Mouse (Mus musculus): ENCODE data around the gene Hivep3. TPM values are rescaled to one million over a fixed set of nuclear protein-coding genes. Genes with fewer than 3 reads are reported as not detected.

The Hivep3 gene
- polyA plus RNA-seq, 1 experiment from 2014 or later: 9.7 TPM

DNA sequence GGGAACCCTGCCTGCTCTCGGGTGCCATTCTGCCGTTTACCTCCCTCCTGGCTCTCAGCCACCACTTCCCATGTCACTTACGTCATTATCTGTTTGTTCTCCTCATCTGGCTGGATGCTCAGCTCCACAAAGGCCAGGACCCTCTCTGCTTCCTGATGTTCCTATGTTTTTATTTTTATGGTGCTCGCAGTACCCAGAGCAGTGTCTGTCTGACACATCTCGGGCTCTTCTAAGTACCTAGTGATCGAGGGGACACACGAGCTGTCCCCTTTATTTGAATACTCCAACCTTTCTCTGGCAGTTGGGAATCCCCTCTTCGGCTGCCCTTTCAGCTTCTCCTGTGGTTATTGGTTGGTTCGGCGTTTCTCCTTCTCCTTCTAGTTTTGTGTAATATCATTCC lies 325.2 kb downstream of the Hivep3 start:
- Histone ChIP-seq H3K4me3 (ENCODE audit: inconsistent target) (no peak overlapping the region), H3K36me3 (ENCODE audit: inconsistent target) (no peaks in the 10 kb centered on the region), H3K27ac (no peak overlapping the region), H3K79me2 (ENCODE audit: inconsistent target) (no peaks in the 10 kb centered on the region)
- WGBS (ENCODE audit: missing documents): 76% methylated on average over 10 of the region's 10 CpGs

DNA sequence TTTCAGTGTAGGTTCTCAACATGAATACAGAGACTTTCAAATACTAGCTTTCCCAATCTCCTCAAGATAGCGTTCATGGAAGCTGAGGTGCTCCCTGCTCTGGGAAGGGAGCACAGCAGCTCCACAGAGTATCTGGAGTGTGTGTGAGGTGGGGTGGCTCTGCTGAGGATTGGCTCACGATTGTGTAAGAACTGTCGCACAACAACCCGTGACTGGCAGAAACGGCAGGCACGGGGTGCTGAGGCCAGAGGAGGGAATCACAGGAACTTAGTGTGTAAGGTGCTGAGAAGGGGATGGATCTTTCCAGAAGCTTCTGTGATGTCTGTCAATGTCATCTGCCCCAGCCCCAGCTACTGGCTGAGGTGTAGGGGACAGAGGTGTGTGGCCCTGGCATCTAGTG lies 328.1 kb downstream of the Hivep3 start:
- Histone ChIP-seq H3K4me3 (ENCODE audit: inconsistent target) (no peak overlapping the region), H3K36me3 (ENCODE audit: inconsistent target) (no peaks in the 10 kb centered on the region), H3K27ac (no peak overlapping the region), H3K79me2 (ENCODE audit: inconsistent target) (no peaks in the 10 kb centered on the region)
- 43% methylated on average over 6 of the region's 6 CpGs for WGBS (ENCODE audit: missing documents)

DNA sequence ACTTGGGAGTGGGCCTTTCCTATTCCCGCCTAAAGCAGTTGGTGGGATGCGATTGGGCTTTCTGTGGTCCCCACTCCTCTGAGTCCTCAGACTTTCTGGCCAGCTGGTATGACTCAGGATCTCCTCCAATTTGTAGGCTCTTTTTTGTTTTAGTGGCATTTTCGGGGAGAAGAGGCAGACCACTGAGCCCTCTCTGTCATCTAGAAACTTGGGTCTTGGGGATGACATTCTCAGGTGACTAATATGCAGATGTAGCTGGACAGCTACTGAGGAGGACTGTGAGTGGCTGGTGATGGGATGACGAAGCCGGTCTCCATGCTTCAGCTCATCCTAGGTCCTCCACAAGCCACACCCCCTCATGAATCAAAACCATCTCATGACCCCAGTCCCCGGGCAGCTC lies 328.6 kb downstream of the Hivep3 start:
- Histone ChIP-seq H3K79me2 (ENCODE audit: inconsistent target) (no peaks in the 10 kb centered on the region), H3K4me3 (ENCODE audit: inconsistent target) (no peak overlapping the region), H3K36me3 (ENCODE audit: inconsistent target) (no peaks in the 10 kb centered on the region), H3K27ac (no peak overlapping the region)
- 95% methylated on average over 6 of the region's 6 CpGs for WGBS (ENCODE audit: missing documents)

DNA sequence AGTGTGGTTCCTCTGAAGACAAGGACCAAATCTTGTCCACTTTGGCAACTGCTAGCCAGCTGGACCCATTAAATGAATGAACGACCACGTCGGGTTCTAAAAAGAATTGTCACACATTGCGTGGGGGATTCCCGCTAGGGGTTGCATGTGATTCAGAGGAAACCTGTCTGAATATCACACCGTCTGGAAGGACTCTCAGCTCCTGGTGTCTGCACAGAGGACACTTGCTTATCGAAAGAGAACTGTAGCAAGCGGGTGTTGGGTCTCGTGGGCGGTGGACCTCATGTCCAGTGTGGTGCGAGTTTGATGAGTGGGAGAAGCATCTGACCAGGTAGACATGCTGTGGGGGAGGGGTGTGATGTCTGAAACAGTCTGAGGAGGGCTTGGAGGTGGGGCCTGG lies 329.2 kb downstream of the Hivep3 start:
- Histone ChIP-seq H3K79me2 (ENCODE audit: inconsistent target) (no peaks in the 10 kb centered on the region), H3K27ac (no peak overlapping the region), H3K4me3 (ENCODE audit: inconsistent target) (no peak overlapping the region), H3K36me3 (ENCODE audit: inconsistent target) (no peaks in the 10 kb centered on the region)
- 92% methylated on average over 11 of the region's 11 CpGs for WGBS (ENCODE audit: missing documents)

DNA sequence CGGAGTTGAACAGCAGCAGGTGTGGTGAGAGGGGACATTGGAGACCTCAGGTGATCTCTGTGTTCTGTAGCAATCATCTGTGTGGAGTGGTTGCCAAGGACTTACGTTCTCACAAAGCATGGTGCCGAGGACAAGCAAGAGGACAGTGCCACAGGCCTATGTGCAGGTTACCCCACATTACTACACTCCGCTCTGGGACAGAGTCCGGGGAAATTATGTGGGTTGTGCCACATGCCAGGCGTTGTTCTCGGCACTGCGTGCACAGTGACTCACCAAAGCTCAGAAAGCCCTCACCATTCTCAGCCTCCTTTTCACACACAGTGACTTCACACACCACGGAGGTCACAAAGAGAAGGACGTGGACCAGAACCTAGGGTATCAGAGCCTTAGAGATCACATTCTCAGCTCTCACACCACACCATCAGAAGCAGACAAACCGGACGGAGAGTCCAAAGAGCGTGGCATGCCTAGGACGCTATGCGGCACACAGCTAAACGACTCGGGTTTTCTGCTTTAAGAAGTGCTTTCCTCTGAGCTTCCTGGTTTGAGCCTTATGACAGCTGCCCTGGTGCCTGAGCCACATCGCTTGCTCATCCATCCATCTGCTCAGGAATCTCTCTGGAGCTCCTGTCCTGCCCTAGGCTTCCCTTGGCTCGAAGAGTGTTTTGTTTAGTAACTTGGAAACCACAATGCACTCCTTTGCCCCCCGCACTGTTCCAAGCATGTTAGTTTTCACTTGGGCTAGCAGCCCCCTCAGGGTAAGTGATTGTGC lies 330.0 kb downstream of the Hivep3 start:
- 97% methylated on average over 18 of the region's 20 CpGs for WGBS (ENCODE audit: missing documents)
- Histone ChIP-seq H3K79me2 (ENCODE audit: inconsistent target) (no peaks in the 10 kb centered on the region), H3K4me3 (ENCODE audit: inconsistent target) (no peak overlapping the region), H3K27ac (no peak overlapping the region), H3K36me3 (ENCODE audit: inconsistent target) (no peaks in the 10 kb centered on the region)

DNA sequence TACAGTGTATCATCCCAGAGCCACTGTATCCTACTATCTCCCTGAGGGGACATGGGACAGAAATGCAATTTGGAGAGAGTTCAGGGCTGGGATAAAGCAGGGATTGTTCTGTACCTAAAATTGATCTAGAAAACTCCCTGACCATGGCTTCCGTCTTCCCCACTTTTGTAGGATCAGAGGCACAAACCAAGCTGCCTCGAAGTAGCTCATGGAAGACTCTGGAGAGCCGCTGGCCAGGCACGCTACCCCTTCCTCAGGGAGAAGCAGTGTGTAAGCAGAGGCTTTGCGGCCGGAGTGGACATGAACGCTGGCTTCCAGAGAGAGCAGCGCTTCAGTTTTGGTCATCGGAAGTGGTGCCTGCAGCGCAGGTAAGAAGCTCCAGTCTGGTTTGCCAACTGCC lies 331.1 kb downstream of the Hivep3 start, which contains the start of gene AL607142.1:
Gene AL607142.1 (plus strand): TSS at position 301 of the 400 bp plus-strand sequence.
- Histone ChIP-seq H3K36me3 (ENCODE audit: inconsistent target) (no peaks in the 10 kb centered on the region), H3K27ac (no peak within 1 kb of the TSS), H3K4me3 (ENCODE audit: inconsistent target) (no peak within 1 kb of the TSS), H3K79me2 (ENCODE audit: inconsistent target) (no peaks in the 10 kb centered on the region)
- 90% methylated on average over 10 of the region's 10 CpGs for WGBS (ENCODE audit: missing documents)

DNA sequence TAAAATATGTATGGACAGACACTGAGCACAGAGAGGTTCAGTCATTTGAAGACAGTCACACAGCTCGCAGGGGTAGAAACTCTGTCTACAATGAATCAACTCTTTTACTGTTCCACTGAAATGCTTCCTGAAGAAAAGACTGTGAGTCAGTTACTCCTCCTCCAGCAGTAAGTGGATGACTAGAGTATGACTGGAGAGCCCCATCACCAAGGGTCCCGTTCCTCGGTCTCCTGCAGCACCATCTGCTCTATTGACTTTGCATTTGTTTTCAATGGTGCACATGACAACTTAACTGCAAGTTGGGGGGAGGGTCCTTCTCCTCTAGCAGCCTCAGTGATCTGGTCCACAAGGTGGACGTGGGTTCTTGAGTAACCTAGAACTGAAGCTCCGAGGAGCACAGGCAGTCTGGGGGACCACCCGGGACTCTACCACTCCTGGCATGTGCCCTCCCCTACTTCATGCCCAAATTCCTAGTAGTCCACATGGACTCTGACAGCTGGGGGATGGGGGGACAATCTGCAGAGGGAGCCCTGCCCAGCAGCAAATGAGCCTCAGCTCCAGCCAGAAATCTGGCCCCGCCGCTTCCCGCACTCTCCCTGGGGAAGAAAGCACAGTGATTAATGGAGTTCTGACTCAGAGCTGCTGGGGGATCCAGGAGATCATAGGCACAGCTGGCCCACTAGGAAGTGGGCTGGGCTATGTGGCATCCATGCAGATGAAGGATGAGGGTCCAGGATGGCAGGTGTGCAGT lies 333.4 kb downstream of the Hivep3 start:
- Histone ChIP-seq H3K79me2 (ENCODE audit: inconsistent target) (no peaks in the 10 kb centered on the region), H3K36me3 (ENCODE audit: inconsistent target) (no peaks in the 10 kb centered on the region), H3K27ac (no peak overlapping the region), H3K4me3 (ENCODE audit: inconsistent target) (no peak overlapping the region)
- 99% methylated on average over 9 of the region's 9 CpGs for WGBS (ENCODE audit: missing documents)

DNA sequence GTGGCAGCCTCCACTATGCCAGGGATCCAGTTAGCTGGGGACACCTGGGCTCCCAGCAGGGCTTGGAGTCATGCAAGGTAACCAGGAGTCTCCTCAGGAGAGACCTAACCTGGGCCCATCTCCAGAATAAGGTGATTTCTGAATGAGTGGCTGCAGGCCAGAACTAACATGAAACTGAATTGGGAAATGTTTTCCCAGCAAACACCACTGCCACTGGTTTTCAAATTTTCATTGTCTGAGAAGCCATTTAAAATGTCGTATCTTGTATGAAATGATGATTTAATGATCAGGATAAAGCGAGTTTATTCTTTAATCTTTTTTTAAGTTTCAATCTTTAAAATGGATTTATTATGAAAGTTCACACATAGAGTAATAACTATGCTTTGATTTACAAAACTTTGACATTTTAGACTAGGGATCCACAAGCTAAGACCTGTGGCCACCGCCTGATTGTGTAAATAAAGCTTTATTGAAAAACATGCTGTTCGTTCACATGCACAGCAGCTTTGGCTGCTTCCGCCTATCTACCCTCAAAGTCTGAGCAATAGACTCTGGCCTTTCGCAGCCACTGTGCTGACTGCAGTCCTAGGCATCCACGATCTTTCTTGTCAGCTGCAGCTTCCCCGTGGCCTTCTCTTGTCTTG lies 334.1 kb downstream of the Hivep3 start:
- Histone ChIP-seq H3K4me3 (ENCODE audit: inconsistent target) (no peak overlapping the region), H3K79me2 (ENCODE audit: inconsistent target) (no peaks in the 10 kb centered on the region), H3K27ac (no peak overlapping the region), H3K36me3 (ENCODE audit: inconsistent target) (no peaks in the 10 kb centered on the region)
- 96% methylated on average over 8 of the region's 8 CpGs for WGBS (ENCODE audit: missing documents)

DNA sequence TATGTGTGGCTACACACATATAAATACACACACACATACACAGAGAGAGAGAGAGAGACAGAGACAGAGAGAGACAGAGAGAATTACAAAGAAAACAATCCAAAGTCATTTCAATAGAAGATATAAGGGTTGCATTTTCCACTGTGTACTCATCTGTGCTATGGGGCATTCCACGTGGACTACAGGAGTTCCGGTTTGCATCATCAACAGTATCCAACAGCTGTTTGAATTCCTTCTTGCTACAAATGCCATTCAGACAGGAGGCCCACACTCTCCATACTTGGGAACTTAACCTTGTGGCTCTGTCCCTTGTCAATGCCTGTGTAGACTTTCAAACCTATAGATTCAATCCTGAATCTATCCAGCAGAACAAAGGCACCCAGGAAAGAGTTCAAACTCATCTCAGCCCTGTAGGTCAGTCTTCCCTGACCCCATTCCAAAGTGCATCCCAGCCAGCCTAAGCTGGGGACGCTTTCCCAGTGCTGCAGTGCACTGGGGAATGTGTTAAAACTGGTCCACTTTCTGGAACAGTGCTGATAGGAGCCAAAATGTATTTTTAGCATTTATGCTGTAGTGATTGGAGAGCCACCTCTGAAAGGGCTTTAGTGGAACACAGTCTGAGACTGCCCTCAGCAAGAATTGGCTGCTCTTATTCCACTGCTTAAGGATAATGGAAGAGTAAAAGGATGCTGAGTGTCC lies 335.4 kb downstream of the Hivep3 start:
- H3K36me3 ChIP-seq (ENCODE audit: inconsistent target): no peaks in the 10 kb centered on the region
- no peak overlapping the region for H3K27ac ChIP-seq
- H3K79me2 ChIP-seq (ENCODE audit: inconsistent target): no peaks in the 10 kb centered on the region
- WGBS (ENCODE audit: missing documents): 93% methylated on average over 3 of the region's 3 CpGs
- no peak overlapping the region for H3K4me3 ChIP-seq (ENCODE audit: inconsistent target)

DNA sequence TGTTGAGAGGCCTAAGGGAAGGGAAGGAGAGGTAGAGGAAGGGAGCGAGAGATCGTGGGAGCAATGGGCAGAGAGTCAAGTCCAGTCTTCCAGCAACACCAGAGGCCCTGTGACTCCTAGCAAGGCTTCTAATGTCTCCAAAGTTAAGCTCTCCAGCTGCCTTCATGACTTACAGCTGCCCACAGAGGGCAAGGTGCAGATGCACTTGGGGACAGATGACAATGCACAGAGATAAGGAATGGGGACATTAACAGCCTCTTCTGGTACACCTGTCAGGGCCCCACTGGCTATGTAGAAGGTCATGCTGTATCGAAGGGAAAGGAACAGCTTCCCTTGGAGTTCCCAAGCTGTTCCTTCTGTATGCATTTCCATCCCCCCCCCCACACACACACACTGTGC lies 336.0 kb downstream of the Hivep3 start:
- H3K4me3 ChIP-seq (ENCODE audit: inconsistent target): no peak overlapping the region
- H3K36me3 ChIP-seq (ENCODE audit: inconsistent target): no peaks in the 10 kb centered on the region
- 90% methylated on average over 3 of the region's 3 CpGs for WGBS (ENCODE audit: missing documents)
- H3K79me2 ChIP-seq (ENCODE audit: inconsistent target): no peaks in the 10 kb centered on the region
- H3K27ac ChIP-seq: no peak overlapping the region

DNA sequence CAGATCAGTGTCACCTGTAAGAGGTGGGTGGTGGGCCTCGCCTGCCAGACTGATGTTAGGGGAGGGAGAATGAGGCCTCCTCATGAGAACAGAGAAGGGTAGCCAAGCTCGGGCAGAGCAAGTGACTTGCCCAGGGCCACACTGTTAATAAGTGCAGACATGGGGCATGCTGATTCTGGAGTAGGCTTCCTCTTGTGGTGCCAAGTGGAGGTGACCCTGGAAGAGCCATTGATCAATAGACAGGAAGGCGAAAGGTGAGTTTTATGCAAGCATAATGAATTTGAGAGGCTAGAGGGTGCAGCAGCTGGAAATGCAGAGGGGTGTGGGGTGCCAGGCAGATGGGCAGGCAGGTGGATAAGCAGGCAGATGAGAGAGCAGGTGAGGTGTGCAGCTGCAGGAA lies 337.8 kb downstream of the Hivep3 start:
- Histone ChIP-seq H3K79me2 (ENCODE audit: inconsistent target) (no peaks in the 10 kb centered on the region), H3K36me3 (ENCODE audit: inconsistent target) (no peaks in the 10 kb centered on the region), H3K27ac (no peak overlapping the region), H3K4me3 (ENCODE audit: inconsistent target) (no peak overlapping the region)
- 79% methylated on average over 3 of the region's 3 CpGs for WGBS (ENCODE audit: missing documents)

DNA sequence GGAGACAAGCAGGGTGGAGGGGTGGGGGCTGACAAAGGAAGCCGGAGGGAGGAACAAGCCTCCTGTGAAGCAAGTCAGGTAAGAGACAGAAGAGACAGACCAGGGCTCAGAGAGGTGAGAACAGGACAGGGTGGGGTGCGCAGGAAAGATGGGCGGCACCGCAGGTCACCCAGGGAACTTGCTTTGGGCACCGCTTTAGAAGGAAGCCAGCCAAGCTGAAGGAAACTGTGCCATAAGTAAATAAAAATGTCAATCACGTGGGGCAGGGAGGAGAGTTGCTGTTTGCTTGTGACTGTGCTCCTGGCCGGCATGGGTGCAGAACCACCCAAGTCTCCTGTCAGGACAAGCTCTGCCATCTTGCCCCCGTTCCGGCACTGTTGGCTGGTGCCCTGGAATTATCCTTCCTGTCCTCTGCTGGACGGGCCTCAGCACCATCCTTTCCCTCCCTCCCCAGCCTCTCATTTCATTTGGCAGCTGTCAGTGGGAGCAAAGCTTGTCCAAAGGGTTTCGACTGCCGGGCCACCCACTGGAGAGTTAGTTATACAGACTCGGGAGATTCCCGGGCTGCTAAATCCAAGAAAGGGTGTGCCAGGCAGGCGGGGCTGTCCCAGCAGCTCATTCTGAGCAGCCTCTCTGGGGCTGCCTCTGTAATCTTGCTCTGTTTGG lies 338.4 kb downstream of the Hivep3 start:
- H3K27ac ChIP-seq: no peak overlapping the region
- no peaks in the 10 kb centered on the region for H3K36me3 ChIP-seq (ENCODE audit: inconsistent target)
- 76% methylated on average over 15 of the region's 15 CpGs for WGBS (ENCODE audit: missing documents)
- H3K4me3 ChIP-seq (ENCODE audit: inconsistent target): no peak overlapping the region
- no peaks in the 10 kb centered on the region for H3K79me2 ChIP-seq (ENCODE audit: inconsistent target)

DNA sequence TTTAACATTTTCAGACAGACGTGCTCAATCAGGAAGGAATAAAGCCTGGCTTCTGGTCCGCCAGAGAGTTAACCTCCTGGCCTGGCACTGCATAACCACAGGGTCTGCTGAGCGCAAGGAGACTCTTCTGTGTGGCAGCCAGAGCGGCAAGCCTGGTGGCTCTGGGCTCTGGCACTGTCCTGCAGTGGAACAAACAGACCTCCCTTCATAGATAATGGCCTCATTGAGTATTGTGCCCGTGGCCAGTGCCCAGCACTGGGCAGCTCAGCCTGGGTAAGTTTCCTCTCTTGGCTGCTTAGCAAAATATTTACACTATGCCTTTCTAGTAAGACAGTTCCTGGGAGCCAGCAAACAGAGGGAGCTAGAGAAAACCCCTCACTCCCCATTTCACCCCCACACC lies 340.5 kb downstream of the Hivep3 start:
- Histone ChIP-seq H3K4me3 (ENCODE audit: inconsistent target) (no peak overlapping the region), H3K27ac (no peak overlapping the region), H3K79me2 (ENCODE audit: inconsistent target) (no peaks in the 10 kb centered on the region), H3K36me3 (ENCODE audit: inconsistent target) (no peaks in the 10 kb centered on the region)
- WGBS (ENCODE audit: missing documents): 82% methylated on average over 5 of the region's 5 CpGs

DNA sequence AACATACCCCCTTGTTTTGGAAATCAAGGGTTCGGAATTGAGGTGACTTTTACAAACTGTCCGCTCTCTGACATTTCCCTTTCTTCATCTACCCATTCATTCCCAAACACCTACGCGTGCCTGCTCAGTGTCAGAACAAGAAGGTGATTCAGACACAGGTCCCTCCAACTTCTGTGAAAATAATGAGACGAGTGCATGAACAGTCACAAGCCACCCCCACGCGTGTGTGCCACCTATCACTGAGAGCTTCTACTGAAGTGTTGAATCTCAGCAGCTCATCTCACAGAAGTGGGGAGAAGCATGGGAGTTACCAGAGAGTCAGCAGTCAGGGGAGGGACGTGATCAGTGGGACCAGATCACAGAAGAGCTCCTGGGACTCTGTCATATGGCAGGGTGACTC lies 343.7 kb downstream of the Hivep3 start:
- Histone ChIP-seq H3K4me3 (ENCODE audit: inconsistent target) (no peak overlapping the region), H3K79me2 (ENCODE audit: inconsistent target) (no peaks in the 10 kb centered on the region), H3K36me3 (ENCODE audit: inconsistent target) (no peaks in the 10 kb centered on the region), H3K27ac (no peak overlapping the region)
- 100% methylated on average over 8 of the region's 8 CpGs for WGBS (ENCODE audit: missing documents)

All from macrophage (primary cell).